Mouse (Mus musculus) embryonic stem cell, embryonic (primary cell): ENCODE results near the gene Cyp4a29.
"Not testable (repeated sequence)": the region's sequence is repeated elsewhere in the genome, so short reads cannot be mapped to it uniquely, and the experiment has no call there.

ENCODE experiments used
- CTCF ChIA-PET, 4 experiments: fragments of 300-600 bp in 2 of 4; fragments of 350-600 bp in 2 of 4; sonication (Branson Sonifier 250); formaldehyde crosslinking; loops; one replicate each; lab custom pipeline; 2022; ENCODE audit warnings: inconsistent platforms in 2 of 4; lab: Charles Lee
- POLR2A ChIA-PET, 4 experiments: fragments of 300-600 bp in 2 of 4; fragments of 350-600 bp in 2 of 4; sonication (Branson Sonifier 250); formaldehyde crosslinking; loops; one replicate each; lab custom pipeline; 2022; ENCODE audit warnings: antibody characterized with exemption in 4 of 4, inconsistent platforms in 1 of 4; lab: Charles Lee

Gene Cyp4a29

DNA sequence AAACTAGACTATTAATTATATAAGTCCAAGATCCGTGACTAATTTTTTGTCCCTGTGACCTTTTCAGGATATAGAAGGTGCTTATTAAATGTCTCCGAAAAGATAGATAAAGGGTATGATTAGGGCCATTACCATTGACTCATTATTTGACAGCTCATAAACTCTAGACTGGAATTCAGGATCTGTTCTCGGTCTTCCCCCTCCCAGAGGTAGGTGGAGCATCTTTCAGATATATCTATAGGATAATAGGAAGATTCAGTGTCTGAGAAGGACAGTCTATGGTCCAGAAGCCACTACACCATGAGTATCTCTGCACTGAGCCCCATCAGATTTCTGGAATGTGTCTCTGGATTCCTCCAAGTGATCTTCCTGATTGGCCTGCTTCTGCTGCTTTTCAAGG is at the start of gene Cyp4a29:
Gene Cyp4a29, plus strand, starts transcription at position 301 of the 400 bp plus-strand sequence.
- ChIA-PET POLR2A (no interaction called here), CTCF (no interaction called here)

DNA sequence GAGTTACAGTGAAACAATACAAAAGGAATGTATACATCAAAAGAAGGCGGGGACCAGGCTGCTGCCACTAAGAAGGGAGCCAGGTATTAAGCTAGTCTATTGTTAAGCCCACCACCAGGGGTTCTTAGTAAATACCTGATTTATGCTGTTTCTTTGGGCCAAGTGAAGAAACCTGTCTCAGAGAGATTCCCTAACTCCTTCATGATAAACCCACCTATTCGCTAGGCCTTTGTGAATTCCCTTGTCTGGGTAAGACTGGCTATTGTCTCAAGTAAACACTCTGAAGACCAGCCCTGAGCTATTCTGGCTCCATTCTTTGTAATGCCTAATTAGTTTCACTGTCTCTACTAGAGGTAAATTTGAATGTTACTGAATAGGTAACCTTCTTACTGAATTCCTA is 9.0 kb upstream of the Cyp4a29 start:
- CTCF ChIA-PET, POLR2A ChIA-PET: not testable (repeated sequence)

DNA sequence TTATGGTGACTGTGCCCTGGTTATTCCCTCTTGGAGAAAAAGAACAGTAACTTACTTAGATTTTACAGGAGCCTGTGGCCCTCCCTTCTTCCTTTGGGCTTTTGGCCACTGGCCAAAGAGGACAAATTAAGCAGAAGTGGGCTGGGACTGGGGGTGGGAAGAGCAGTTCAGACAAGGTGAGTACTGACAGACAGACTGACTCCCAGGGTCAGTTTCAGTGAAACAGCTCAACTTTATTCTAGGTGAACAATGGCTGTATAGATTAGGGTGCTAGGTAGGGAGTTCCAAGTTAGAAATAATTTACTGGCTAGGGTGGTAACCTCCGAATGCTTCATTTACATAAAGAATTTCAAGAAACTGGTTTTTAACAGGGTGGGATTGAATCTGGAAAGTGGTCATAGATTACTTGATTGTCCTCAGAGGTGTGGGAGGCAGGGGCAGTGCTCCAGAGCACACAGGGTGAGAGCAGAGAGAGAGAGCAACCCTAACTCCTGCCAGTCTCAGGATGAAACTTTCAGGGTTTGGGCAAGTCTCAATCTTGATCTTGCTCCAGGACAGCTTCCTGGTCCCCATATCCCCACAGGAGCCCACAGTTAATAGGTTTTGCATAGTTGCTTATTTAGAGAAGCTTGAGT is 5.3 kb upstream of the Cyp4a29 start:
- ChIA-PET CTCF (interaction anchor here in 1 of 4 experiments (0.5 kb wide), 1 partner anchor 12 kb away, joined by 3 read pairs; no protein-coding TSS in a partner anchor), POLR2A (no interaction called here)

DNA sequence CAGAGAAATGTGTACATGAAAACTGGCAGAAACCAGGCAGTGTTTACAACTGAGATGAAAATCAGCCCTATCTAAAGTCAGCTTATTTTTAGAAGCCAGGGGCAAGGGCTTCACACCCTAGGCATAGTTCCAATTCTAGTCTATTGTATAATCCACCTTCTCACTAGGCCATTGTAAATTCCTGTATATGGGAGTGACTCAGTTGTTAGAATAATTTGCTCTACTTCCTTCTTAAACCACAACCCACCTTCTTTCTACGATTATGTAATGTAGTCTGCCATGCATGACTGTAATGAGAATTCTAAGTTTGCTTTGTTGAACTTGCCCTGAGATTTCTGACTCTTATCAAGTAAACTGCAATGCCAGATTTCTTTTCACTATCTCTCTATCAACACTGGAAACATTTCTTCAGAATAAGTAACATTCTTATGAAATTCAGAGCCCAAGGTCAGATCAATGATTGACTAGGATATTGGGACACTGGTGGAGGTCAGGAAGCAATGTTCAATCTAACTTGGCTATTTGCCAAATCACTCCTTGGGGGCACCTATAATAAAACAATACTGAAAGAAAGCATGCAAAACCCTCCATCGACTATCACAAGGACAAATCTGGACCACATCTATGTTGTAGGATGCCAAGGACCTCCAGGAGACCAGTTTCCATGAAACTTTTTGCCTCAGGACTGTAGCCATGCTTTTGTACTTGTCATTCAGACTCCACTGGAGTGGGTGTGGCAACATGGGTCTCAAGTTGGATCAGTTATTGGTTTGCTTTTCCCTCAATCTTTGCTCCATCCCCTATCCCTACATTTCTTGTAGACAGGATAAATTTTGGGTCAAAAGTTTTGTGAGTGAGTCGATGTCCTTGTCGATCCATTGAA is 23.0 kb downstream of the Cyp4a29 start:
- CTCF ChIA-PET, POLR2A ChIA-PET: not testable (repeated sequence)

DNA sequence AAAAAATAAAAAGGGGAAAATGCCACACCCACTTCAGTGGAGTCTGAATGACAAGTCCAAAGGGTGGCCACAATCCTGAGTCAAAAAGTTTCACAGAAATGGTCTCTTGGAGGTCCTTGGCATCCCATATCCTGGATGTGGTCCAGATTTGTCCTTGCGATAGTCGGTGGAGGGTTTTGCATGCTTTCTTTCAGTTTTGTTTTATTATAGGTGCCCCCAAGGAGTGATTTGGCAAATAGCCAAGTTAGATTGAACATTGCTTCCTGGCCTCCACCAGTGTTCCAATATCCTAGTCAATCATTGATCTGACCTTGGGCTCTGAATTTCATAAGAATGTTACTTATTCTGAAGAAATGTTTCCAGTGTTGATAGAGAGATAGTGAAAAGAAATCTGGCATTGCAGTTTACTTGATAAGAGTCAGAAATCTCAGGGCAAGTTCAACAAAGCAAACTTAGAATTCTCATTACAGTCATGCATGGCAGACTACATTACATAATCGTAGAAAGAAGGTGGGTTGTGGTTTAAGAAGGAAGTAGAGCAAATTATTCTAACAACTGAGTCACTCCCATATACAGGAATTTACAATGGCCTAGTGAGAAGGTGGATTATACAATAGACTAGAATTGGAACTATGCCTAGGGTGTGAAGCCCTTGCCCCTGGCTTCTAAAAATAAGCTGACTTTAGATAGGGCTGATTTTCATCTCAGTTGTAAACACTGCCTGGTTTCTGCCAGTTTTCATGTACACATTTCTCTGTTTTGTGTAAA is 36.5 kb downstream of the Cyp4a29 start:
- POLR2A ChIA-PET: interaction anchor here in 1 of 4 experiments (0.7 kb wide), 1 partner anchor 14 kb away, joined by 4 read pairs; no protein-coding TSS in a partner anchor
- CTCF ChIA-PET: not testable (repeated sequence)

DNA sequence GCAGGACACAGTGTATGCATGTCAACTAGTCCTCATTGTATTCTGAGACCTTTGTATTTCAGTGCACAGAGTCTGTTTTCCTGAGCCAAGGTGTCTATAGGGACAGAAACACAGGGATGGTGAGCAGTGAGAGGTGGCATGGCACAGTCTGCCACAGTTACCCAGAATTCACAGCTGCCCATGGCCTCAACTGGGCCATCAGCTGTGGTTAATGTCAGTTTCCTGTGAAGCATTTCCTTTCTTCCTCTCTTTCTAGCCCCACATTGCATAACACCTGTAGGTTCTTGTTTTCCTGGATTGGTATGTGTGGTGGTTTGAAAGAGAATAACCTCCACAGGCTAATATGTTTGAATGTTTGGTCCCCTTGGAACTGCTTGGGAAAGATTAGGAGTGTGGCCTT is 38.5 kb downstream of the Cyp4a29 start:
- ChIA-PET POLR2A (no interaction called here), CTCF (no interaction called here)

DNA sequence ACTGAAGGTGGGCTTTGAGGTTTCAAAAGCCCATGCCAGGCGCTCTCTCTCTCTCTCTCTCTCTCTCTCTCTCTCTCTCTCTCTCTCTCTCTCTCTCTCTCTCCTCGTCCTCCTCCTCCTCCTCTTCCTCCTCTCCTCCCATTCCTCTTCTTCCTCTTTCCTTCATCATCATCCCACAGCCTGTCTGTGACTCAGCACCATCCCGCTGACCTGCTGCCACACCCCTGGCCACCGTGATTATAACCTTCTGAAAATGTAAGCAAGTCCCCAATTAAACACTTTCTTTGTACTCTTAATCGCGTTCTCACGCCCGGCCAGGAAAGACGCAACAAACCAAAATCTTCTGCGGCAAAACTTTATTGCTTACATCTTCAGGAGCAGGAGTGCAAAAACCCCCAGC is 38.9 kb downstream of the Cyp4a29 start:
- CTCF ChIA-PET: interaction anchor here in 1 of 4 experiments (1.3 kb wide), 1 partner anchor 179 kb away, joined by 5 read pairs; no protein-coding TSS in a partner anchor
- POLR2A ChIA-PET: not testable (repeated sequence)

DNA sequence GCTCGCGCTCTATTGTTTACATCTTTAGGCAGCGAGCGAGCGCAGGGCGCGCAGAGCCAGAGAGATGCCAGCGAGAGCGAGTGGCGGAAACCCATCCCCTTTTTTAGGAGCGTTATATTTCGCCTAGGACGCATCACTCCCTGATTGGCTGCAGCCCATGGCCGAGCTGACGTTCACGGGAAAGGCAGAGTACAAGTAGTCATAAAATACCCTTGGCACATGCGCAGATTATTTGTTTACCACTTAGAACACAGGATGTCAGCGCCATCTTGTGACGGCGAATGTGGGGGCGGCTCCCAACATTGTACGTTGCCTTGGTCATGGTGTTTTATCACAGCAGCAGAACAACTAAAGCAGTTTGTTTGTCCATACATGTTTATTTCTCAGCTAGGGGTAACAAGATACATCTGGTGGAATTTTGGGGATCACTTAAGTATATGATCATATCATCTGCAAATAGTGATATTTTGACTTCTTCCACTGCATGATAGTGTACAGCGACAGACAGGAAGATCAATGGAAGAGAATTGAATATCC is 39.4 kb downstream of the Cyp4a29 start:
- CTCF ChIA-PET: interaction anchor here in 1 of 4 experiments (1.3 kb wide), 1 partner anchor 180 kb away, joined by 5 read pairs; no protein-coding TSS in a partner anchor
- POLR2A ChIA-PET: not testable (repeated sequence)

DNA sequence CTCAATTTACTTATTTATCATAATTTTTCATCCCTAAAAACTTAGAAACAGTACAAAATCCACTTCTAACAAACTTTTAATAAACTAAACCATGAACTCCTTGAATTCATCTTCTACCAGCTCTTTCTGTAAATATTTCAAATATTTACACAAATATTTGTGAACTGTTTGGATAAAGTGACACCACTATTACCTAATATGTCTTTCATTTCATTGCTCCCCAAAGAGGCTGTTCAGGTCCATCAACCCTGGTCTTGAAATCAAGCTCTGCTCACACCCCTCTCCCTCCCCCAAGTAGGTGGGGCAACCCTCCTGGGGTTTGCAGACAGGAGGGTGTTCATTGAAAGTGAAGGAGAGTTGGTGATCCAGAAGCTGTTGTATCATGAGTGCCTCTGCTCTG is 56.9 kb downstream of the Cyp4a29 start, which contains the start of gene Cyp4a12a:
Gene Cyp4a12a, plus strand, starts transcription at position 301 of the 400 bp plus-strand sequence.
- CTCF ChIA-PET: not testable (repeated sequence)
- POLR2A ChIA-PET: interaction anchor here in 1 of 4 experiments (0.6 kb wide), 1 partner anchor 773 kb away, joined by 3 read pairs; no protein-coding TSS in a partner anchor
